Mouse (Mus musculus) embryonic fibroblast, embryonic 13.5 days (primary cell): ENCODE data around the gene Pde6b. TPM values are rescaled to one million over a fixed set of nuclear protein-coding genes. Genes with fewer than 3 reads are reported as not detected.

Experiments used
- H3K27ac ChIP-seq: 2 replicates; pipeline ENCODE4 v1.5.1; 2012; ENCODE audit warnings: low read length, control low read depth, inconsistent platforms; ENCODE audit not compliant: insufficient read depth
- H3K4me1 ChIP-seq: 2 replicates; pipeline ENCODE4 v1.6.1; 2011; ENCODE audit warnings: low read length; ENCODE audit not compliant: control insufficient read depth, insufficient read depth
- H3K4me3 ChIP-seq: 2 replicates; pipeline ENCODE4 v1.5.1; 2011; ENCODE audit warnings: mild to moderate bottlenecking, control low read depth, low read length; ENCODE audit not compliant: insufficient read depth
- CTCF ChIP-seq: IDR thresholded peaks from 2 replicates; pipeline ENCODE4 v1.5.1; 2011; ENCODE audit warnings: mild to moderate bottlenecking, control low read depth, low read length, moderate library complexity, borderline replicate concordance; ENCODE audit not compliant: insufficient read depth
- POLR2A ChIP-seq: IDR thresholded peaks from 2 replicates; pipeline ENCODE4 v1.6.1; 2011; ENCODE audit warnings: low read depth, mild to moderate bottlenecking, control low read depth, low read length, moderate library complexity
- polyA plus RNA-seq: library from polyadenylated mRNA; stranded (reverse); fragments of >200 nt; gene quantifications from 2 replicates; pipeline ENCODE4 v1.2.4, GENCODE M21; 2011; ENCODE audit warnings: low read depth; ENCODE audit not compliant: missing spikeins, insufficient read length

Pde6b gene
- not detected in 2 replicates for polyA plus RNA-seq

GRCm38 (mm10) chr5:108388201-108388600 is at the start of gene Pde6b:
TSS of gene Pde6b (plus strand) at chr5:108388391.
- Histone ChIP-seq H3K4me3 (no peak within 1 kb of the TSS), H3K27ac (no peak within 1 kb of the TSS), H3K4me1 (peaks cover 2% of the 10 kb centered on the region; the same call in 1 of the 2 replicates)
- no peak for TF ChIP-seq CTCF
- no peak for TF ChIP-seq POLR2A

DNA sequence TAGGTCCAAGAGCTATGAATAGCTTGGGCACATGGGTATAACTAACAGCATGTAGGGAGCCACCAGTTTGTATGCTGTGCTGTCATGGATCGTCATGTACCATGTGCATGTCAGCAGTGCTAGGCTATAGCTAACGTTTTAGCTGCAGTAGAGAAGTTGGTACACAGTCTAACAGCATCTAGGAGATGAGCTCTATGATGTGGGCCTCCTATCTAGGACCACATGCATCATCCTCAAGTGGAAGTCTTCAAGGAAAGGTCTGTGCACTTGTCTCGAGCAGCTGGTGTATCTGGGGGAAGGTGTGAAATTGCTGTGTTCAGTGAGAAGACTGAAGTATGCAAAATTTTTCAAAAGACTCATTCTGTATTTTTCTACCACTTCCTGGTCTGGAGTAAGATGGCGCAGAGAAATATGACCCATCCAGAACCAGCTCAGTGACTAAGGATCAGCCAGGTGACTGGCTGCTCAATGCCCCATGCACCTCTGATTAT is 44.5 kb upstream of the Pde6b start:
- Histone ChIP-seq H3K4me3 (no peak overlapping the region), H3K4me1 (no peaks in the 10 kb centered on the region), H3K27ac (no peak overlapping the region)
- TF ChIP-seq CTCF (no peak), POLR2A (no peak)

- TF ChIP-seq POLR2A: no peak
- no peak for TF ChIP-seq CTCF
- H3K4me1 ChIP-seq: no peaks in the 10 kb centered on the region
- H3K27ac ChIP-seq: no peak overlapping the region
- no peak overlapping the region for H3K4me3 ChIP-seq
Observed at GRCm38 (mm10) chr5:108345313-108346071, 42.7 kb upstream of the Pde6b start.

- no peak for TF ChIP-seq POLR2A
- TF ChIP-seq CTCF: no peak
- Histone ChIP-seq H3K4me3 (no peak overlapping the region), H3K27ac (no peak overlapping the region), H3K4me1 (no peaks in the 10 kb centered on the region)
Observed at GRCm38 (mm10) chr5:108347843-108348242, 40.3 kb upstream of the Pde6b start.

DNA sequence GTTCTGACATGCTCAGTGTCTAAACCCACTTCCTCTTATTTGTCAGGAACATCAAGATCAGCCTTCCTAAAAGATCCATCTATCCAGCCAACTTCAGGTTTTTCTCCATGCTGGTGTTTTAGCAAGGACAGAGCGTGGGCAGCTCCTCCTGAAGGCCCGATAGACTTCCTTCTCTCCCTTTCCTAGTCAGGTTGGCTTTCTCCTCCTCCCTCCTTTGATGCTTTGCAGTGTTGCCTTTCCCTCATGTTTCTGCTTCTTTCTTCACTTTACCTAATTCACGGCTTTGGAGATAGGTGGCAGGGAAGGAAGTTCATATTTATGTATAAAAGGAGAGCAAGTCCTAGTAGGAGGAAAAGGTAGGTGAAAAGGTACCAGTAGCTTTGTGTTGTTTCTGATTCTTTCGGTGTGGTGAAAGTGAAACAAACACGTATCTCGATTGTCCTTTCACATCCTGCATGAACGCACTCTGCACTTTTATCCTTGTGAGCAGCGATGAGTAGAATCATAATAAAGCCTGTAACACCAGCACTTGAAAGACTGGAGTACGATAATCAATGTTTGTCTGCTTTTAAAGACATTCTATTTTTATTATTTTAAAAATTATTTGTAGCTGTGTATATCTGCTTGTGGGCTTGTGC is 38.6 kb upstream of the Pde6b start:
- no peak overlapping the region for H3K4me3 ChIP-seq
- H3K27ac ChIP-seq: no peak overlapping the region
- TF ChIP-seq CTCF (no peak), POLR2A (no peak)
- no peaks in the 10 kb centered on the region for H3K4me1 ChIP-seq

DNA sequence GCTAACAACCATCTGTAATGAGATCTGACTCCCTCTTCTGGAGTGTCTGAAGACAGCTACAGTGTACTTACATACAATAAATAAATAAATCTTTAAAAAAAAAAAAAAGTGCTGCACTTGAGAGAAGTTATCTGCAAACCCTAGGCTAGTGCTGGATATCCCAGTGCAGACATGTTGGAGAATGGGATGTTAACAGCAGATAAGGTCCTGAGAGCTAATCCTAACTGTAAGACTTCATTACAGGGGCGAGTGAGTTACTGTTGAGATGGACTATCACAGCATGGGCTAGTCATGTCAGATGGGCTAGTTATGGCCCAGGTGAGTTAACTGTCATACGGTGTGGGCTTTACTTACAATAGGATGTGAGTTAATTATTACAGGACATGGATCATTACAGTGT is 34.1 kb upstream of the Pde6b start:
- H3K4me1 ChIP-seq: no peaks in the 10 kb centered on the region
- no peak overlapping the region for H3K4me3 ChIP-seq
- TF ChIP-seq POLR2A (no peak), CTCF (no peak)
- no peak overlapping the region for H3K27ac ChIP-seq

DNA sequence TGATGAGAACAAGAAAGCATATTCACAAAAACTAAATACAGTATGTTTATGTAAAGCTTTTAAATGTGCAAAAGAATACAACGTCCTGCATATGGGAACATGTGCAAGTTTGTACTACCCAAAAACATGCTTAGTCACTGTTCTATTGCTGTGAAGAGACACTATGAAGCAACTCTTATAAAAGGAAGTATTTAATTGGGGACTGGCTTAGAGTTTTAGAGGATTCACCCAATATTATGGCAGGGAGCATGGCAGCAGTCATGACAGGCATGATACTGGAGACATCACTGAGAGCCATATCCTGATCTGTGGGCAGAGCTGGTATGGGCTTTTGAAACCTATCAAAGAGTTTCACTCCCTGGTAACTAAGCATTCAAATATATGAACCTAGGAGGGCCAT is 30.3 kb upstream of the Pde6b start:
- Histone ChIP-seq H3K4me3 (no peak overlapping the region), H3K27ac (no peak overlapping the region), H3K4me1 (no peaks in the 10 kb centered on the region)
- no peak for TF ChIP-seq CTCF
- no peak for TF ChIP-seq POLR2A

GRCm38 (mm10) chr5:108359491-108359890 is 28.7 kb upstream of the Pde6b start:
- H3K27ac ChIP-seq: no peak overlapping the region
- no peaks in the 10 kb centered on the region for H3K4me1 ChIP-seq
- H3K4me3 ChIP-seq: no peak overlapping the region
- TF ChIP-seq CTCF (no peak), POLR2A (no peak)

DNA sequence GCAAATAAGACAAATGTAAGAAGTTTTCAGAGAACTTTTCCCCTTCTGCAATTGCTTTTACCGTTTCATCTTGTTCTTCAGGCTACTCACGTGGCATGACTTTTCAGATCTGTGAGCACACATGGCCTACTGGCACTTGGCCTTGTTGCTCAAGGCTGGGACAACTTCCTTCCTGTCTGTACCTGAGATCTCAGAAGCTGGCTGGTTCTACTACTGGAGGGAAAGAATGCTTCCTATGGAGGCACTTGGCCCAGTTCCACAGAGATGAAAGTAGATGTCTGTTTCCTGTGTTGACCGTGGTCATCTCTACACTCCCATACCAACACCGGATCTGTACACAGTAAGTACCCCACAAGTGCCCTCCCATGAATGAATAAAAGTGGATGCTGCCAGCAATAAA is 28.0 kb upstream of the Pde6b start:
- no peak overlapping the region for H3K27ac ChIP-seq
- no peaks in the 10 kb centered on the region for H3K4me1 ChIP-seq
- H3K4me3 ChIP-seq: no peak overlapping the region
- TF ChIP-seq POLR2A (no peak), CTCF (no peak)

- no peak overlapping the region for H3K27ac ChIP-seq
- H3K4me3 ChIP-seq: no peak overlapping the region
- TF ChIP-seq POLR2A: no peak
- TF ChIP-seq CTCF: no peak
- peaks cover 3% of the 10 kb centered on the region; the same call in 1 of the 2 replicates for H3K4me1 ChIP-seq
Observed at GRCm38 (mm10) chr5:108362330-108362729, 25.9 kb upstream of the Pde6b start.
